Mouse (Mus musculus): Measurements from ENCODE around the gene Klf15.
A peak's percentile ranks its signal among the peaks of the same experiment; 100 is the strongest.

Klf15 gene

DNA sequence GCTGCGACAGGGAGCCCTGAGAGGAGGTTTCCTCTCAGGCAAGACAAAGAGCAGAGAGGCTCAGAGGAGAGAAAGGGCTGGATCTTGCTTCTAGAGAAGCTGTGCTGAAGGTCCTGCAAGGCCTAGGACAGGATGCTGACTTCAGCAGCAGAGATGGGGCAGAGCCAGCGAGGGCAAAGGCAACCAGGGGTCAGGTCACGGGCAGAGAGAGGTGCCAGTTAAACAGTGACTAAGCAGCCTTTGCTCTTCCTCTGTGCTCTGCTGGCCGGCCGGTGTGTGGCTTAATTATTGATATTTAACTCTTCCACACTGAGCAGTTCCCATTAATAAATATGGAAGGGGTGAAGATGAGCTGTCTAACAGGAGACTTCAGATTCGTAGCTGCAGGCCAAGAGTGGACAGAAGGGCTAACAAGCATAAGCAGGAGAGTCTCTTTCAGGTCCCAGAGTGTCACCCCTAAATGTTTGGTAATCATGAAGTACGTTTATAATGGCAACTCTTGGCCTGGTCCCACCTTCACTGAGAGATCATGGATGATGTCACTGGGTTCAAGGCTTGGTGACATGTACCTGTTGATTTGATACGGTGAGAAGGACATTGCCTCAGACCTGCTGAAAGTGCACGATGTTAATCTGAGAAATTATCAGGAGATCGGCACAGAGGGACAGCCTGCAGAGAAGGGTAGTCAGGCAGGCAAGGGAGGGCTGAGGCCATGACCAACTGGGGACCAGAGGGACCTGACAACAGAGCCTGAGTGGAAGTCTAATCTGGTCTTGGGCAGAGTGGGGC is 29.8 kb downstream of the Klf15 start:
- no peak for DNase-seq (ENCODE audit: extremely low spot score)

DNA sequence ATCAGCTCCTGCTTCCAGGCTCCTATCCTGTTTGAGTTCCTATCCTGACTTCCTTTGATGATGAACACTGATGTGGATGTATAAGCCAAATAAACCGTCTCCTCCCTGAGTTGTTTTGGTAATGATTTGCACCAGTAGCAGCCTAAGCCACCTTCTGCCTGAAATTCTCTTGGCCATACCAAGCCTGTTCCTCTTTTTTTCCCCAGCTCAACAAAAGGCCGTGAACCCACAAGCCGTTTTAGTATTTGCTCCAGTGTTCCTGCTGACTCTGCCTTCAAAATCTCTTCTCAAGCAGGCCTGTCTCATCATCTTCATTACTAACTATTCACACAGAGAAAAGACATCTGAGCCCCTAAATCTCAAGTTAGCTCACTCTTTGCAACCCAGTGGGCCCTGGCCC is 31.8 kb downstream of the Klf15 start:
- no peak for DNase-seq (ENCODE audit: extremely low spot score)

DNA sequence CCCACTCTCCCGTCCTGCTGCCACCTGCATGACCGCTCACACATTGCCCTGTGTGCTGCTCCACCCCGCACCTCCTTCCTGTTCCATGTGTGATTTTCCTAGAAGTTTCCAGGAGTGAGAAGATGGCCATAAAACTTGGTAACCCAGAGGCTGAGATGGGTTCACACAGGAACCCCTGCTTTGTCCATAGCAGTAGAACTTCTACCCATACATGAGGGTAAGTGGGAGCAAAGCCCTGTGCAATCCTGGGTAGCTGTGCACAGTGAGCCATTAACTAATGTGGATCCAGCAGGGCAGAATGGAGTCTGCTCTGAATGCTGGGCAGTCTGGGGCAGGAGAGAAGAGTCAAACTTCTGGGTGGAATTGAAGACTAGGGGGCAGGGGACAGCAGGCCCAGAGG is 32.2 kb downstream of the Klf15 start:
- DNase-seq (ENCODE audit: extremely low spot score), result no peak

DNA sequence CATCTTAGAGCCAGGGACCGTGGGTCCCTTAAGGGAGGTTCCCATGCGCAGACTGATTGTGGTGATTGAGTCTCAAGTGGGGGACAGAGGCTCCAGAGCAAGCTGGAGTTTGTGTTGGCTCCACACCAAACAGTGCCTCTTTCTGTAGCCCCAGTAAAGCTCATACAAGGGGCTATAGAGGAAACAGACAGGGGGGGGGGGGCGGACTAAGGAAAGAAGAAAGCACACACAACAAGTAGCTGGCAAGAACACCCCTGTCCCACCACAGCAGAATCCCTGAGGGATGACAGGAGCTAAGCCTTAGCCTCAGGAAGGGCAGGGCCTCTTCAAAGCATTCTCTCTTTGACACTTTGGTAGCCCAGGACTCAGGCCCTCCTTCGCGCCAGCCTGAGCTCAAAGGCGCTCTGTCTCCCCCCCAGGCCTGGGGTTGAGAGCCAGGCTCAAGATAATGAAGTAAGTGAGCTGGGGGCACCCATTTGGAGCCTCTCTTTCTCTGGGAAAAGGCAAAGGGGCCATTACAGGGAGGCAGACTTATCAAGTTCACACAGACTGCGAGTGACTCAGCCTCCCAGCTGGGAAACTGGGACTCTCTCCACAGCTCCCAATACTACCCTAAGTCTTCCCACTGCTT is 33.0 kb downstream of the Klf15 start:
- no peak for DNase-seq (ENCODE audit: extremely low spot score)

DNA sequence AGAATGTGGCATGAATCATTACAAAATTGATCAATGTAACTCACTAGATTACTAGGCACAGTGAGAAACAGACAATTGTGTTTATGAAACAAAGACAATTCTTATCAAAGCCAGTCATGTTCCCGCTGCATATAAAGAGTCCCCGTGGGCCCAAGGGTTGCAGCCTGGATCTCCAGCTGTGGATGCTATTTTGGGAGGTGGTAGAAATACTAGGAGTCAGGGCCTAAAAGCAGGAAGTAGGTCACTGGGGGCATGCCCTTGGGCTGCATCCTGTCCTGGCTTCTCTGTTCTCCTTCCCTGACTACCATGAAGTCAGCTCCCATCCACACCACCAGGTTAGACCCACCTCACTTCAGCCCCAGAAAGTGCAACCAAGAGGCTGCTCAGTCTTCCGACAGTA is 33.8 kb downstream of the Klf15 start:
- no peak for DNase-seq (ENCODE audit: extremely low spot score)

DNA sequence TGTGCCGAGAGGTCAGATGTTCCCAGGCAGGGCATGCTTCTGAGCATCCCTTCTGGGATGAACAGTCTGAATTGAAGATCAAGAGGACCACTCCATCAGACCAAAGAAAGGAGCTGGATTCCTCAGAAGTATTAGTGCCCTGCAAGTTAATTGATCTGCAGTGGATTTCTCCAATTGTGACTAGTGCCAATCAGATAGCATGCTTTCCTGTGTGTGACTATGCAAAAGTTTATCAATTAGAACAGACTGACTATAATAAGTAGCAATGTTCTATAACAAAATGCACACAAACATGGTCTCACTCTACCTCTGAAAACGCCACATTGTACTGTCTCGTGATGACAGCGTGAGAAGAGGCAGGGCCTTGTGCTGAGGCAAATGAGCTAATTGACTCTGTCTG is 37.1 kb downstream of the Klf15 start:
- no peak for DNase-seq (ENCODE audit: extremely low spot score)

DNA sequence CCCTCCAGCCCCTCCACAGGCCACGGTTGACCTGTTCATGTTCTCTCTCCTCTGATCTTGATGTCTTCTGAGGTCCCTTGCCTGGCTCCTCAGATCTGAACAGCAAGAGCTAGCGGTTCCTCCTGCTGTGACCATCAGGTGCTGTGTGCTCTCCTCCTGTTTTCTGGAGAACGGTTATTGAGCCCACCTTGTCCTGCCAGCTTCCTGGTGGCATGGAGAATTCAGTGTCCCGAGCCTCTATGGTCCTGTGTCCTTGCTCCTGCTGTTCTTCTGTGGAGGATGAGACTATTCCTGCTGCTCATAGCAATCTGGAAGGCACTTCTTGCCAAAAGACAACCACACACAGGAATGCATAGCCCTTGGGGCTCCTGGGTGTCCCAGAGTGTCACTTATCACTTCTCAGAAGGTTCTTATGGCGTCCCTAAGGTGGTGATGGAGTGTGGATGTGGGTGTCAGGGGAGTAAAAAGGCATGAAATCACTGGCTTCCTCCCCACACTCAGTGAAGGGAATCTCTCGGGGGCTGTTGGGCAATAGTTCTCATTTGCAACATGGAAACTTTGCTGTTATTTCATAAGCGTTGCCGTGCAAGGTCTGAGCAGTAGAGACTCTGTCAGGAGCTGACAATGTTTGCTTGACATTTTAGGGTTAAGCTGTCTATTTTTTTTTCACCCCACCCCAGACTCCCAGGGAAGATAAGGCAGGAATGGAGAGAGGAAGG is 39.0 kb downstream of the Klf15 start:
- no peak for DNase-seq (ENCODE audit: extremely low spot score)

DNA sequence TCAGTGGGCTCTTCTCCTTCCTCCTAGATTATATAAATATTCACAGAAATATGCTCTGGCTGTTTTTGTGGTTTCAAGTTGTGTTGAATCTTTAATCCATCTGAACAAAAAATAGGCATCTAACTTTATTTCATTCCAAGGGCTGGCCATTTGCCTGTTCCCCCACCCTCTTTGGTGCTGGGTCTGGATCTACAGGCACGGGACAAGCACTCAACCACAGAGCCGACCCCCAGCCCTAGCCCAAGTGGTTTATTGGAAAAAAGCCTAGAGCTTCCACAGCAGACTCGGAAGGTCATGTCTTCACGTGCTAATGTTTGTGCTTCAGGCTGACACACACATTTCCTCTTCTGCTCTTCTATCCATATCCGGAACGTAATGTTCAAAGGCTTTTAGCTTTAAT is 43.5 kb downstream of the Klf15 start:
- no peak for DNase-seq (ENCODE audit: extremely low spot score)

DNA sequence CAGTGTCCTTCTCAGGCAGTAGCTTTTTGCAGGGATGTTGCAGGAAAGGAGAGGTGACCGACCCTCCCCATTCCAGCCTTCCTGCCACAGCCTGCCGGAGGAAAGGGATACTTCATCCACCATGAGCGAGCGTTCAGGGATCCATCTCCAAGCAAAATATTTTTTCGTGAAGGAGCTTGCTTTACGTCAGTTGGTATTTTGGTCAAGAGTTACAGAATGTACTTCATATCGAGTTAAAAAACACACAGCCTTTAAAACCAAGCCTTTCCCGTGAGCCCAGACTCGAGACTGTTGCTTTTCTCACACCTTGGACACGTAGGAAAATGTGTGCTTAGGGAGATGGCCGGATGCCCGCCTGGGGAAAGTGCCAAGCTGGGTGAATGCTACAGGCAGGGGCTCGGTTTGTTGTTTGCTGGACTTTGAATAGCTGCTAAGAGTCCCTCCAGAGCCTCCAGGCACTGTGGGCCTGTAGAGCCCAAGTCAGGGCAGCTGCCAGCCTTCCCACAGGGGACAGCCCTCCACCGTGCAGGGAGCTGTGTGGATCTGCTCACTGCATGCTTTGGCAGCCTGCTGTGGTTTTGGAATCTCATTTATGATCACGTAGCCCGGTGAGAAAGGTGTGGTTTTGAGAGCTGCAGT is 44.4 kb downstream of the Klf15 start:
- DNase-seq (ENCODE audit: extremely low spot score), result no peak

DNA sequence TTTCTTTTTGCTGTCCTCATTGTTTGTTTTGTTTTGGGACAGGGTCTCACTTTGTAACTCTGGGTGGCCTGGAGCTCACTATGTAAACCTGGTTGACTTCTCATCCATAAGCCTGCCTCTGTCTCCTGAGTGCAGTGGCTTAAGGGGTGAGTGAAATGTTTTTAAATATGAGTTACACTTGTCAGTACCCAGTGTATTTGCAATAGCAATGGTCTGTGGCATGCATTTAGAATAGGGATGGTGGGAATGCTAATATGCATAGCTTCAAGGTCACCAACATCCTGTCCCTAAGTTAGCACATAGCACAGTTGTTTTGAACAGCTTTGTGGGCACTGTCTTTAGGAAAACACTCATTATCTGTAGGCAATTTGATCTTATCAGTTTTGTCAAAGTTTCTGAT is 45.1 kb downstream of the Klf15 start:
- no peak for DNase-seq (ENCODE audit: extremely low spot score)

DNA sequence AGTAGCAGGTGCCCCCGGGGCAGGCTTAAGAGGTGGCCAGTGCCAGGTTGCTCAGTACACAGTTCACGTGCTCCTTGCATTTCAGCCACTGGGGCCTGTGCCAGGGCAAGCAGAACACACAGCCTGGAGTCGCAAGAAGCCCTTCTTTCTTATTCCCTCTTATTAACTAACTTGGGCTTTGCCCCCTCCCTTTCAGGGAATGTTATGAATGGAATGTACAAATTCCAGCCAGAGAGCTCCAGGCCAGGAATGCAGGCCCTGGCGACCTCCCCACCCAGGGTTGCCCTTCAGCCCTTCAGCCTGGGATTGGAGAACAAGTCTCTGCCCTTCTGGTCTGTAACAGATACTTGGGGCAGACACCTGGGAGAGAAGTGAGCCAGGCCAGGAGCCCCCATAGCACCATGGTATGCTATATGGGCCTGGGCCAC is 45.8 kb downstream of the Klf15 start:
- DNase-seq (ENCODE audit: extremely low spot score), result peak; percentile 33

DNA sequence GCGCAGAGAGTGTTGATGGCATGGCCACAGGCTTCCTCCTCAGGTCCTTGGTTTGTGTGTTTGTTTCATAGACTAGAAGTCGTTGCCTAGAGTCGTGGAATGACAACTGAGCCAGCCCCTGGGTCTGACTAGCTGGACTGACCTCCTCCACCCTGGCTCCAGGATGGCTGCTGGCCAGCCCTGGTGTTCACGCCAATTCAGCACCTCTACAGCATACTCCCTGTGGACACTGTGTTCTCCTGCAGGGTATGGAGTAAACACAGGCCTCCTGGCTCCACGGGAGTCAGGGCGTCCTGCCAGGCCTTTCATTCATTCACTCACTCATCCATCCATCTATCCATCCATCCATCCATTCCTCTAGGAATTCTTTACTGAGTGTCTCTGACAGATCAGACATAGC is 46.7 kb downstream of the Klf15 start:
- no peak for DNase-seq (ENCODE audit: extremely low spot score)

DNA sequence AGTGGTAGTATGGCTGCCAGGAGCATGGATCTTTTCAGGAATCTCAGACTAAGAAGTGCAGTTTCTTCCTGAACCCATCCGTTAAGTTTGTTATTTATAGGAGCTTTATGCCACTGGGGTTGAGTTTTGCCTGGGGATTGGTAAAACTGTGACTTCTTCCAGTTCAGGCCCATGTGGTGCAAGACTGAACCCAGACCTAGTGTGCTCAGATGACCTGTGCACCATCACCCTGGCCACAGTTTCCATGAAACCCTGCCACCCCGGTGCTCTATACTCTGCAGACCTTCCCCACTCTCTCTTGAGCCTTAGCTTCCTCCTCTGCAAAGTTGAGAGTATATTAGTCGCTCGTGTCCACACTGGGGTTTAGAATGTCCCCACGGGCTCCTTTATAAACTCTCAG is 50.0 kb downstream of the Klf15 start:
- no peak for DNase-seq (ENCODE audit: extremely low spot score)

DNA sequence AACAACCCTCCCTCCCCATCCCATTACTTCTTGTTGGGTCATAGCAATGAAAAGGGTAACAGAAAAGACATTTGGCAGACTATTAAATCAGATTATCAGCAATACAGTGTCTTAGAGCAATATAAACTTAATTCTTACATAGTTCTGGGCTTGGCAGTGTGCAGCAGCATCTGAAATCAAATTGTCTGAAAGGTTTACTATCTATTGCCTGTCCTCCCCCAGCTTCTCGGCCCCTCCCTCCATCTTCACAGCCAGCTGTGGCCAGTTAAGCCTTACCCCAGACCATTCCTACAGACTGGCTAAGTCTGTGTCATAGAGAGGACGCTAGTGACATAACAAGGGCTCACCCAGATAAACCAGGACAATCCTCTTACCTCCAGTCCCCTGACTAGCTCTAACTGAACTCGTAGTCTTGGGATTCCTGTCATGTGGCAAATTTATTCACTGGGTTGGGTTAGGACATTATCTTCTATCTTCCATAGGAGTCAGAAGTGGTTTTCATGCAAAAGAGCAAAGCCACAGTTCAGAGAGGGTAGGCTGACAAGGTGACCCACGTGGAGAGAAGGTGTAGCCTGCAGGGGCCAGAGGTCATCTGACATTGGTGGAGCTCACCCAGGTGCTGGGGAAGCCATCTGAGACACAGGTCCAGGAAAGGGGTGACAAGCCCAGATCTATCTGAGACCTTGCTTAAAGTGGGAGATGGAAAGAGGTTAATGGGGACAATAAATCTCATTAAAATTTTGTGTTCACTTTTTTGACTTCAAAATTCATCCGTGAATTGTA is 50.9 kb downstream of the Klf15 start:
- no peak for DNase-seq (ENCODE audit: extremely low spot score)

DNA sequence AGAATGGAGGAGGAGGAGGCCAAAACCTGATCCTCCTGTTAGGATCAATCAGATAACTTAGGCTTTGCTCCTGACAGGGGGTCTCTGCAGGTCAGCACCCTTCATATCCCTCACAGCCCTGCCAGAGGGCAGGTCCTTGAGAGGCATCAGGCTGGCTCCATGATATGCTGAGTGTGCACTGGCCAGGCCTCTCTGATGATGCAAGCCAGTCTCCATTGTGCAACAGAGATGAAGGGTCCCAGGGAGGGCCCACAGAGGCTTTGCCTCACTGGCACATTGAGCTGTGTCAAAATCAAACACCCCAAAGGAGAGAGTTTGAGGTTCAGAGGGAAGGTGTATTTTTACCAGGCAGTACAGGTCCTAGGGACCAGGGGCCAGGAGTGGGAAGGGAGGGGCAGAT is 52.0 kb downstream of the Klf15 start:
- DNase-seq (ENCODE audit: extremely low spot score), result no peak

DNA sequence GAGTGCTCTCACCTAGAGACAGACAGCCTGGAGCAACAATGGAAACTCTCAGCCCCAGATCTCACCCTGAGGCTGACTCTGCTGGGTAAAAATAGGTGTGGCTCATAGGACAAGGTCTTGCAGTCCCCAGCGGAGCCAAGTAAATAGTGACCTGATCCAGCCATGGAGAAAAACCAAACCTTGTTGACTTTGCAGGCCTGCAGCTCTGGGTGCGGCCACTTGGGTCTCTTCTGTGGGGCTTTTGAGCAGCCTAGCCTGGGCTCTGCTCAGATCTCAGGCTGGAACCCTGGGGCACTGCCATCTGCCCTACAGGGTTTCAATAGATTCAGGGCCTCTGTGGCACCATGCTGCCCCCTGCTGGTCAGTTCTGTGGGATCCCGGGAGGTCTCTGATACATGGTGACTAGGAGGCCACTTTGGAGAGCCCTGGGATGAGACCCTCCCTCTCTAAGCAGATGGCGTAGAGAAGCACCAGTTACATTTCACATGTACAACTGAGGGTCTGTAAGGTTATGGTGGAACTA is 52.6 kb downstream of the Klf15 start:
- peak; percentile 81 for DNase-seq (ENCODE audit: extremely low spot score)

DNA sequence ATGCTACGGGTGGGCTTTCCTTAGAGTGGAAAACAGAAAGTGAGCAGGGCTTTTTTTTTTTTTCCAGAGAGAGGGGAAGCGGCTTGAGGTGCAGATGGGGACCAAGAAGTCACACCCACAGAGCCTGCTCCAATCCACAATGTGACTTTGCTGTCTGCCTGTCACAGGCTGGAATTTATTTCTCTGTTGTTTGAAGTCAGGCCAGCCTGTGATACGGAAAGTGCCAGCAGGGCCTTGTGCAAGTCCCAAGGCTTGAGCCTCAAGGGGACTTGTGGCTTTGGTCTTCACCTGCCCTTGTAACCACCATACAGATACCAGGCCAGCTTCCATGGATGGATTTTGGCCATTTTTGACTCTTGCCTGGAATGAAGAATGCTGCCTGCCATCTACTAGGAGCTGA is 56.5 kb downstream of the Klf15 start:
- DNase-seq (ENCODE audit: extremely low spot score), result no peak

DNA sequence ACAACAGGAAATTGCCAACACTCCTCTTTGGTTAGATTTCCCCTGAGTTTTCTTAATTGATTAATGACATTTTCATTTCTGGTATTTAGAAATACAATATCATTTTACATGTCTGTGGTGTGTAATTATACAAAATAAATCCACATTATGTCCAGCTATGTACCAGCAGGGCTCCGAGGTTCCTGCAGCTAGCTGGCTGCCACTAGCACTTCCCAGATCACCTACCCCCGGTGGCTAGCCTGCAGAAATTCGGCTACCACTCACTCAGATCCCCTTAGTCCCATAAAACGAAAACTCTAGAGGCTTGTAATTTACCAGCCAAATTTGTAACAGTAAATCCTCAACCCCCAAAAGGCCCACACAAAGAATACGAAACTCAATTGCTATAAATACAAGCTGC is 57.0 kb downstream of the Klf15 start:
- no peak for DNase-seq (ENCODE audit: extremely low spot score)

Measured in embryo, embryonic 9.5 days (tissue).